Mouse (Mus musculus) stomach, postnatal 0 days (tissue): ENCODE data around the gene Rheb. TPM values are rescaled to one million over a fixed set of nuclear protein-coding genes. Genes with fewer than 3 reads are reported as not detected.
A peak's percentile ranks its signal among the peaks of the same experiment; 100 is the strongest.

ENCODE experiments used
- ATAC-seq: fragments of 200-750 bp; cut with Nextera tagmentation; 2 replicates; pipeline ENCODE4 v1.8.0; 2017; ENCODE audit not compliant: low FRiP score, low TSS enrichment
- DNase-seq: peaks from one replicate; pipeline ENCODE4 v3.0.0-alpha.2; 2016; ENCODE audit warnings: low spot score
- H3K27ac ChIP-seq: fragments of 300-500 bp; sonication (generic); replicated peaks from 2 replicates; pipeline ENCODE4 v1.5.1; 2014; ENCODE audit warnings: mild to moderate bottlenecking, control low read depth
- H3K27me3 ChIP-seq: fragments of 300-500 bp; sonication (generic); 2 replicates; pipeline ENCODE4 v1.6.1; 2014; ENCODE audit warnings: low read length; ENCODE audit not compliant: control insufficient read depth, insufficient read depth
- H3K36me3 ChIP-seq: fragments of 300-500 bp; sonication (generic); 2 replicates; pipeline ENCODE4 v1.6.1; 2014; ENCODE audit warnings: low read length, mixed read lengths; ENCODE audit not compliant: control insufficient read depth, insufficient read depth
- H3K4me1 ChIP-seq: fragments of 300-500 bp; sonication (generic); replicated peaks from 2 replicates; pipeline ENCODE4 v1.6.1; 2014; ENCODE audit warnings: antibody characterized with exemption; ENCODE audit not compliant: control insufficient read depth, insufficient read depth
- H3K4me2 ChIP-seq: fragments of 300-500 bp; sonication (generic); replicated peaks from 2 replicates; pipeline ENCODE4 v1.6.1; 2014; ENCODE audit warnings: low read depth, mild to moderate bottlenecking, control low read depth, moderate library complexity
- H3K4me3 ChIP-seq: fragments of 300-500 bp; sonication (generic); 2 replicates; pipeline ENCODE4 v1.5.1; 2014; ENCODE audit warnings: low read depth, low read length, control low read depth
- H3K9ac ChIP-seq: fragments of 300-500 bp; sonication (generic); 2 replicates; pipeline ENCODE4 v1.6.1; 2014; ENCODE audit warnings: mild to moderate bottlenecking, low read length, control low read depth, mixed read lengths
- H3K9me3 ChIP-seq: fragments of 300-500 bp; sonication (generic); 2 replicates; pipeline ENCODE4 v1.6.1; 2016; ENCODE audit warnings: low read length; ENCODE audit not compliant: control insufficient read depth
- CTCF ChIP-seq: IDR thresholded peaks from 2 replicates; pipeline ENCODE4 v1.5.1; 2016; ENCODE audit warnings: antibody characterized with exemption, low read depth, mild to moderate bottlenecking, moderate library complexity
- EP300 ChIP-seq: optimal IDR thresholded peaks from 2 replicates; pipeline ENCODE3; 2016; ENCODE audit warnings: antibody characterized with exemption
- WGBS: fragments of 180-500 bp; shearing (Covaris S2); extraction: QIAGEN DNeasy Blood & Tissue Kit; methylation state at CpG from one replicate; pipeline ENCODE4 v1.1.7; 2014; 5-methylcytosine and 5-hydroxymethylcytosine counted together
- polyA plus RNA-seq: library from polyadenylated mRNA; unstranded; fragments of >200 nt; fragmentation: Nextera tagmentation; extraction: Ambion mirVana; gene quantifications from 2 replicates; pipeline ENCODE4 v1.2.1, GENCODE M21; 2015

The Rheb gene
- 209 and 218 TPM in 2 replicates for polyA plus RNA-seq

DNA sequence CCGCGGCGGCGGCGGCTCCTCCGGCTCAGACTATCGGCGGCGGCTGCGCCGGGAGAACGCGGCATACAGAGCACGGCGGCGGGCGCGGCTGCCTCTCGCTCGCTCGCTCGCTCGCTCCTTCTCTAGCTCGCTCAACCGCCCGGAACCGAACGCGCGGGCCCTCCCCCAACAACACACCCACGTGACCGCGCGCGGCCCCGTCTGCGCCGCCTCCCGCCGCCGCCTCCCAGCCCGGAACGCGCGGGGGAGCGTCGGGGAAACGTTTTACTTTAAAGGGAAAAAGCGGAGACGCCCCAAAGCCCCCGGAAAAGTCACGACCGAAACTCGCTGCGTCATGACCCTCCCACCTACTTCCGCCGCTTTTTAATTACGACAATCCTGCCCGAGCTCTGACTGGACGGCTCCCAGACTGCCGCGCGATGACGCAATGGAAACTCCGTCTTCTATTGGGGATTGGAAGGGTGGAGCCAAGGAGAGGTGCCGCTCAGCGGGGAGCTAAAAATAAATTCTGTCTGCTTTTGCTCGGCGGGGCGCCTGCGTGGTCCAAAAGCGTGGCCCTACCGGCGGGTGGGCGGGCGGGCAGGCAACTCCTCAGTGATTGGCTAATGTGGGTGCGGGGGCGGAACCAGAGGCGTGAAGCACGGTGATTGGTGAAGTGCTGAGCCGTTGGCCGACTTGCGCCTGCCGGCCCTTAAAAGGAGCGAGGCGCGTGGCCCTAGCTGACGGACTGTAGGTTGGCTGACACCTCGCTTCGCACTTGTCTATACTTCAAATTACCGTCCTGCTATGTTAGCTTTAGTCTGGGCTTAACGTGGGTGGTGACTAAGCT lies at the start of gene Rheb:
Rheb (minus strand) TSS at position 351 of the 829 bp plus-strand sequence.
- 1% methylated on average over 82 of the region's 92 CpGs for WGBS
- TF ChIP-seq CTCF (no peak), EP300 (peak; percentile 90)
- peak within 1 kb of the TSS; percentile 96 for H3K4me3 ChIP-seq

DNA sequence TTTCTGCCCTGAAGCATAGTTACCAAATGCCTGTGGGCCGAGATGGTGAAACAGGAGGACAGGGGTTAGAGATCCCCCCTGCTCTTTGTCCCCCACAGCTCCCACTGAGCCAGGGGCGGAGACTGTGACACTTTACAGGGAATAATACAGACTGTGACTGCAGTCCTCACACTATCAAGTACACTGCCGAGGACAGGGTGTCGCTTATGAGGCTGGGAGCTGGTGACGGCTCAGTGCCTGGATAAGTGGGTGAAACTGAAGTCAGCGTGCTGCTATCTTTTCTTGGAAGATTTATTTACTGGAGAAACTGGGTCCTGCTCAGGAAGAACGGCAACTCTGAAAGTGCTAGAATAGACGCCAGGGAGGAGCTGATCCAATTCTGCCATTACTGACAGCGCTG lies 47.4 kb upstream of the Rheb start:
- Histone ChIP-seq H3K27me3 (no peaks in the 10 kb centered on the region), H3K27ac (no peak overlapping the region), H3K36me3 (peaks cover 17% of the 10 kb centered on the region), H3K9ac (0 out of 2 replicates have a peak overlapping the region, but pooled peaks have one; percentile 23), H3K9me3 (no peaks in the 10 kb centered on the region), H3K4me1 (no peaks in the 10 kb centered on the region), H3K4me3 (no peak overlapping the region), H3K4me2 (no peak overlapping the region)
- 64% methylated on average over 9 of the region's 9 CpGs for WGBS
- DNase-seq (no peak), ATAC-seq (no peak)
- no peak for TF ChIP-seq CTCF
- no peak for TF ChIP-seq EP300

More for the DNA sequence above, at the start of gene Rheb:
- Histone ChIP-seq H3K4me1 (0 out of 2 replicates have a peak, but pooled peaks cover 3% of the 10 kb centered on the region), H3K27me3 (no peaks in the 10 kb centered on the region), H3K27ac (peak within 1 kb of the TSS; percentile 100), H3K9me3 (no peaks in the 10 kb centered on the region), H3K9ac (peak within 1 kb of the TSS; percentile 99), H3K36me3 (no peaks in the 10 kb centered on the region), H3K4me2 (peak within 1 kb of the TSS; percentile 70)
- DNase-seq, result peak; percentile 99
- peak; percentile 96 for ATAC-seq

DNA sequence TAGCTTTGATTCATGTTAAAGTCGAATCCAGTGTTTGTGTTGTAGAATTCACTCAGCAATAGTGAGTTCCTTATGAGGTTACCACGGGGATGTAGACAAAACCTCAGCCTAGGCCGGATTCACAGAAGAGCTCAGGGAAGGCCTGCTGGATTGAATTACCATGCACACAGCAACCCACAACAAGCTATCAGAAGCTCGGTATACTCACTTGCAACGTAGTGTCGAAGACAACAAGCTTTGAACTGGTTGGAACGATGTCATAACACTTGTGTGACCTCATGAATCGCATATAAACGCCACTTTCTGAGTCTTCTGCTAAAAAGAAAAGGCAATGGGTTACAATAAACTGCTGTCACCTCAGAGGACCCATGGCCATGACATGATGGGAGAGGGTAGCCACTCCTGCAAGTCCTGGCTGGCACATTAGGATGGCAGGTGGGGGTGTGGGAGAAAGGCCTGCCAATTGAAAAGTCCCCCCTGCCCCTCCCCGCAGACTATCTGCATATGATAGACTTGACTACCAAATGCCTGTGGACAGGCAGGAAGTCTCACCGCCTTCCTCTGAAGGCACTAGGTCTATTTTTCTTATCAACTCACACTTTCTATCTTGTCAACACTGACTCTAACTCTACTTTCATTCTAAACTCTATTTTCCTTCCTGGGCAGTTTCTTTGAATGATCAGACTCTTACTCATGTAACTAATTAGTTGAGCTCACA lies 46.6 kb upstream of the Rheb start:
- no peaks in the 10 kb centered on the region for H3K9me3 ChIP-seq
- no peak overlapping the region for H3K4me2 ChIP-seq
- peaks cover 18% of the 10 kb centered on the region for H3K36me3 ChIP-seq
- TF ChIP-seq EP300, result no peak
- no peak for TF ChIP-seq CTCF
- no peak for DNase-seq
- no peak overlapping the region for H3K9ac ChIP-seq
- H3K27me3 ChIP-seq, result no peaks in the 10 kb centered on the region
- H3K27ac ChIP-seq, result no peak overlapping the region
- no peak for ATAC-seq
- no peaks in the 10 kb centered on the region for H3K4me1 ChIP-seq
- WGBS, result 85% methylated on average over 11 of the region's 11 CpGs
- no peak overlapping the region for H3K4me3 ChIP-seq

DNA sequence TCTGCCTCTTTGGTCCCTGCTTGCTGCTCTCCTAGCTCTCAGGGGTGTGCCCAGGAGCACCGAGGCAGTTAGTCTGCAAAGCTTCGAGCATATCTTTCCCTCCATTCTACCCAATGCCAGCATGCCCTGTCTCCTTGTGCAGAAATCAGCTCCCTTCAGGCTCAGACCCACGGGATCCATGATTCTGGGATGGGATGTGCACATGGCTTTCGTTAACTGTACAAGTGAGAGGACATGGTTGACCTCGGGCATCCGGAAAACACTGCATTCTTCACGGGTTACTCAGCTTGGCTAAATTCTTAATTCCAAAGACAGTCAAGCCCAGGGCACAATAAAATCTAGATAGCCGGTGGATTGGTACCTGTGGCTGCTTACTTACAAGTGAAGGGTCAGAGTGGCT lies 44.8 kb upstream of the Rheb start:
- 88% methylated on average over 8 of the region's 8 CpGs for WGBS

DNA sequence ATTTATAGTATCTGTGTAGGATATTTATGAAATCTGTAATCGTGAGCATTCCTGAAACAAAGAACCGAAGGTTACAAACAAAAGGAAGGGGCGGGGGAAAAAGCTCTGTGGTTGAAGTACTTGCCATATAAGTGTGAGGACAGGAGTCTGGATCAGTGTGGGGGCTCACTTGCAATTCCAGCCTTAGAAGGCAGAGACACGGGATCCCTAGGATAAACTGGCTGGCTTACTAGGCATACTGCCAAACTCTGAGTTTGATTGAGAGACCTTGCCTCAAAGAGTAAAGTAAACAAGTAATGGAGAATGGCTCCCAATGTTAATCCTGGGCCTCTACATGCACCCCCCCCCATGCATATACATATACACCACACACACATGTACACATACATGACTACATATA lies 36.3 kb upstream of the Rheb start:
- H3K36me3 ChIP-seq, result peaks cover 7% of the 10 kb centered on the region; the same call in 1 of the 2 replicates
- no peaks in the 10 kb centered on the region for H3K27me3 ChIP-seq
- no peak overlapping the region for H3K27ac ChIP-seq
- H3K4me3 ChIP-seq, result no peak overlapping the region
- H3K9ac ChIP-seq, result no peak overlapping the region
- DNase-seq (no peak), ATAC-seq (0 out of 2 replicates have a peak, but pooled peaks have one; percentile 45)
- no peaks in the 10 kb centered on the region for H3K9me3 ChIP-seq
- 52% methylated on average over 4 of the region's 4 CpGs for WGBS
- no peak overlapping the region for H3K4me2 ChIP-seq
- no peaks in the 10 kb centered on the region for H3K4me1 ChIP-seq
- TF ChIP-seq EP300, result no peak
- no peak for TF ChIP-seq CTCF

More for the DNA sequence above, 44.8 kb upstream of the Rheb start:
- Histone ChIP-seq H3K27ac (no peak overlapping the region), H3K36me3 (peaks cover 18% of the 10 kb centered on the region), H3K27me3 (no peaks in the 10 kb centered on the region), H3K9me3 (no peaks in the 10 kb centered on the region), H3K4me2 (no peak overlapping the region), H3K4me1 (no peaks in the 10 kb centered on the region), H3K4me3 (no peak overlapping the region), H3K9ac (no peak overlapping the region)
- DNase-seq (no peak), ATAC-seq (no peak)
- no peak for TF ChIP-seq EP300
- TF ChIP-seq CTCF, result no peak
